ENCODE assay signal across 25 mouse cellular contexts in genomic region chrX:12241751-12242150, GRCm38 (mm10).
A peak's percentile ranks its signal among the peaks of the same experiment; 100 is the strongest.
DNase-seq lines count a peak whose midpoint lies in the region; ATAC-seq and TF ChIP-seq lines count a peak whose summit lies in the region.
"Had no signal": no experiment of that assay in that cellular context is flagged by ENCODE, and none has a peak within 500 bp of the region (broad histone marks: within the 10 kb centered on the region; RNA-seq: fewer than 3 reads in every experiment).

No protein-coding gene starts in this region.

- 46% methylated on average over 4 of the region's 4 CpGs for WGBS in forebrain, postnatal 0 days
- 71% methylated on average over 4 of the region's 4 CpGs for WGBS in forebrain, embryonic 11.5 days
- WGBS in neural tube, embryonic 13.5 days: 53% methylated on average over 4 of the region's 4 CpGs

- TF ChIP-seq CTCF in forebrain, postnatal 0 days (IDR thresholded peaks at IDR 0.05; ENCODE audit: low read depth): no peak

- no peak overlapping the region for H3K4me2 ChIP-seq in forebrain, postnatal 0 days (ENCODE audit: low read depth)
- H3K4me2 ChIP-seq in forebrain, embryonic 11.5 days (ENCODE audit: low read depth, low read length, severe bottlenecking): no peak overlapping the region
- H3K4me2 ChIP-seq in neural tube, embryonic 13.5 days: no peak overlapping the region
- H3K4me2 ChIP-seq: heart, embryonic 15.5 days; hindbrain, embryonic 15.5 days; intestine, embryonic 15.5 days; limb, embryonic 12.5 days; liver, embryonic 11.5 days had no signal

- H3K4me1 ChIP-seq in forebrain, postnatal 0 days (ENCODE audit: insufficient read depth): no peaks in the 10 kb centered on the region
- no peaks in the 10 kb centered on the region for H3K4me1 ChIP-seq in forebrain, embryonic 11.5 days (replicated peaks; ENCODE audit: control insufficient read depth, insufficient read depth, low read length)
- H3K4me1 ChIP-seq in neural tube, embryonic 13.5 days (replicated peaks): no peaks in the 10 kb centered on the region; the same call in 1 of the 2 replicates
- H3K4me1 ChIP-seq: embryonic facial prominence, embryonic 10.5 days; heart, embryonic 15.5 days; hindbrain, embryonic 15.5 days; intestine, embryonic 15.5 days; limb, embryonic 12.5 days had no signal

- intact Hi-C loops in left cerebral cortex, postnatal 4 days (cut with DNase I): no loop called here
- intact Hi-C loops in left cerebral cortex, postnatal 25 days (cut with DNase I): no loop called here

- ATAC-seq in forebrain, postnatal 0 days: no peak
- ATAC-seq in forebrain, embryonic 11.5 days (replicated peaks; ENCODE audit: low FRiP score): no peak
- no peak for ATAC-seq in neural tube, embryonic 13.5 days (ENCODE audit: low read depth)
- ATAC-seq: intestine, embryonic 15.5 days; liver, postnatal 0 days; Patski had no signal

- H3K27me3 ChIP-seq in forebrain, postnatal 0 days (ENCODE audit: insufficient read depth, low read length): no peaks in the 10 kb centered on the region
- no peaks in the 10 kb centered on the region for H3K27me3 ChIP-seq in forebrain, embryonic 11.5 days (ENCODE audit: control insufficient read depth, insufficient read depth, low read length)
- H3K27me3 ChIP-seq in neural tube, embryonic 13.5 days: no peaks in the 10 kb centered on the region
- H3K27me3 ChIP-seq: heart, embryonic 15.5 days; hindbrain, embryonic 15.5 days; intestine, embryonic 15.5 days; limb, embryonic 12.5 days; Patski had no signal

- H3K27ac ChIP-seq in forebrain, postnatal 0 days (ENCODE audit: low read depth, low read length): no peak overlapping the region
- H3K27ac ChIP-seq in forebrain, embryonic 11.5 days (ENCODE audit: low read depth, low read length): no peak overlapping the region
- H3K27ac ChIP-seq in neural tube, embryonic 13.5 days (replicated peaks): peak overlapping the region; percentile 18; the same call in 1 of the 2 replicates
- H3K27ac ChIP-seq: embryonic facial prominence, embryonic 10.5 days; gastrocnemius, adult 2 months; heart, embryonic 15.5 days; hindbrain, embryonic 15.5 days; intestine, embryonic 15.5 days; limb, embryonic 12.5 days; macrophage had no signal

- no peaks in the 10 kb centered on the region for H3K36me3 ChIP-seq in forebrain, postnatal 0 days (ENCODE audit: insufficient read depth)
- no peaks in the 10 kb centered on the region for H3K36me3 ChIP-seq in forebrain, embryonic 11.5 days (ENCODE audit: control insufficient read depth, insufficient read depth, low read length)
- no peaks in the 10 kb centered on the region for H3K36me3 ChIP-seq in neural tube, embryonic 13.5 days
- H3K36me3 ChIP-seq: embryonic facial prominence, embryonic 10.5 days; heart, embryonic 15.5 days; hindbrain, embryonic 15.5 days; intestine, embryonic 15.5 days; limb, embryonic 12.5 days had no signal

- no peaks in the 10 kb centered on the region for H3K9me3 ChIP-seq in forebrain, postnatal 0 days (ENCODE audit: low read length)
- no peaks in the 10 kb centered on the region for H3K9me3 ChIP-seq in forebrain, embryonic 11.5 days (ENCODE audit: control insufficient read depth, low read length)
- no peaks in the 10 kb centered on the region for H3K9me3 ChIP-seq in neural tube, embryonic 13.5 days
- H3K9me3 ChIP-seq: embryonic facial prominence, embryonic 10.5 days; heart, embryonic 15.5 days; hindbrain, embryonic 15.5 days; intestine, embryonic 15.5 days had no signal

- no peak overlapping the region for H3K9ac ChIP-seq in forebrain, postnatal 0 days
- H3K9ac ChIP-seq in forebrain, embryonic 11.5 days (ENCODE audit: low read length): no peak overlapping the region
- no peak overlapping the region for H3K9ac ChIP-seq in neural tube, embryonic 13.5 days
- H3K9ac ChIP-seq: heart, embryonic 15.5 days; hindbrain, embryonic 15.5 days; intestine, embryonic 15.5 days; limb, embryonic 12.5 days; liver, postnatal 0 days had no signal

- peak; percentile 4 for DNase-seq in forebrain, postnatal 0 days
- no peak for DNase-seq in forebrain, embryonic 11.5 days (ENCODE audit: low spot score)
- peak; percentile 25 for DNase-seq in left cerebral cortex, postnatal 4 days
- no peak for DNase-seq in left cerebral cortex, postnatal 25 days (ENCODE audit: low spot score in 2 of 2)
- no peak for DNase-seq in neural tube, embryonic 10.5 days (ENCODE audit: extremely low spot score, low spot score)
- DNase-seq in embryo, embryonic 9.5 days (ENCODE audit: extremely low spot score): no peak
- DNase-seq: adrenal gland, adult 2 months; cerebellum, adult 8-10 months; gastrocnemius, adult 2 months; heart, postnatal 4 days; kidney, adult 9 months; kidney, postnatal 4 days; liver, postnatal 0 days; right cerebral cortex, adult 18-20 months; right cerebral cortex, postnatal 4 days; thymus, postnatal 14 days had no signal

- H3K4me3 ChIP-seq in forebrain, postnatal 0 days (ENCODE audit: low read depth, low read length): no peak overlapping the region
- no peak overlapping the region for H3K4me3 ChIP-seq in forebrain, embryonic 11.5 days (ENCODE audit: low read depth, low read length)
- no peak overlapping the region for H3K4me3 ChIP-seq in neural tube, embryonic 13.5 days
- H3K4me3 ChIP-seq: embryonic facial prominence, embryonic 10.5 days; gastrocnemius, adult 2 months; heart, embryonic 15.5 days; hindbrain, embryonic 15.5 days; intestine, embryonic 15.5 days; limb, embryonic 12.5 days had no signal

Comparison
In these comparisons a context has a peak if more than half of its experiments do, and no peak if none do; other contexts are left out.
1. DNase-seq: peak in forebrain, postnatal 0 days (single experiment) and left cerebral cortex, postnatal 4 days (single experiment); none in forebrain, embryonic 11.5 days (single experiment), left cerebral cortex, postnatal 25 days (0 of 2), neural tube, embryonic 10.5 days (single experiment) and embryo, embryonic 9.5 days (single experiment).